Comparison of ENCODE assay signal across 22 mouse cellular contexts in the genomic region with DNA sequence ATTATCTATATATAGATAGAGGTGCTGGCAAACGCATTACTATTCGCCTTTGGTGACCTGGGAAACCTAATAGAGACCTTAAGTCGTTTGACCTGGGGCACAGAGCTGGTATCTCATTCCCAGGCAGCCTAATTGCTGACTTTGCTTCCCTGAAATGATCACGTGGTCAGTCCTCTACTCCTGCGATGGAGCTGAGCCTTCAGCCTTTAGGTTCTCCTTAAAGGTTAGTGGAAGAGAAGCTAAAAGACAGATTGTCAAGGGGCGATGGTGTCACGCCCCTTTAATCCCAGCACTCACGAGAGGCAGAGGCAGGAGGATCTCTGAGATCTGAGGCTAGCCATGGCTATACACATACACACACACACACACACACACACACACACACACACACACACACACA.
"Had no signal": no experiment of that assay in that cellular context is flagged by ENCODE, and none has a peak within 500 bp of the region (broad histone marks: within the 10 kb centered on the region; RNA-seq: fewer than 3 reads in every experiment).

No protein-coding gene starts in this region.

- H3K36me3 ChIP-seq: limb, embryonic 12.5 days; limb, embryonic 15.5 days; liver, embryonic 15.5 days; lung, embryonic 15.5 days; neural tube, embryonic 13.5 days had no signal

- H3K27ac ChIP-seq: kidney, postnatal 0 days; limb, embryonic 12.5 days; limb, embryonic 15.5 days; liver, embryonic 12.5 days; liver, embryonic 15.5 days; lung, embryonic 15.5 days; midbrain, embryonic 12.5 days; neural tube, embryonic 13.5 days had no signal

- H3K9me3 ChIP-seq: limb, embryonic 12.5 days; limb, embryonic 15.5 days; liver, embryonic 12.5 days; liver, embryonic 15.5 days; lung, embryonic 15.5 days; midbrain, embryonic 12.5 days; neural tube, embryonic 13.5 days had no signal

- H3K4me2 ChIP-seq: limb, embryonic 12.5 days; limb, embryonic 15.5 days; liver, embryonic 12.5 days; lung, embryonic 15.5 days; midbrain, embryonic 12.5 days; neural tube, embryonic 13.5 days had no signal

- H3K4me3 ChIP-seq: limb, embryonic 12.5 days; limb, embryonic 15.5 days; liver, embryonic 12.5 days; liver, embryonic 15.5 days; lung, embryonic 15.5 days; midbrain, embryonic 12.5 days; myocyte; neural tube, embryonic 13.5 days had no signal

- DNase-seq: kidney, adult 2 months; kidney, postnatal 36 days; layer of hippocampus, postnatal 36 days; left cerebral cortex, postnatal 4 days; lung, adult 18-20 months; lung, postnatal 10 days; lung, postnatal 36 days; retina, postnatal 1 day; right cerebral cortex, postnatal 25 days; thymus, adult 18-20 months; thymus, postnatal 25 days had no signal

- H3K27me3 ChIP-seq: limb, embryonic 12.5 days; limb, embryonic 15.5 days; lung, embryonic 15.5 days; midbrain, embryonic 12.5 days; neural tube, embryonic 13.5 days had no signal

- H3K9ac ChIP-seq: limb, embryonic 12.5 days; limb, embryonic 15.5 days; liver, embryonic 12.5 days; liver, embryonic 15.5 days; lung, embryonic 15.5 days; midbrain, embryonic 12.5 days; neural tube, embryonic 13.5 days had no signal

- ATAC-seq: intestine, embryonic 16.5 days; liver, embryonic 12.5 days; midbrain, embryonic 16.5 days had no signal
